Mouse (Mus musculus) brain, embryonic 14.5 days (tissue): ENCODE measurements at regions not wholly inside any gene's neighbourhood (a gene's known extent, or its start where the extent isn't known, plus 50 kb on each side); places are given as distances from the start of the nearest gene placed in this dataset.

Experiments
- CTCF ChIP-seq: fragments of 200-500 bp; IDR thresholded peaks from 2 replicates; pipeline ENCODE4 v1.5.1; 2012; ENCODE audit warnings: inconsistent platforms, mild to moderate bottlenecking, moderate library complexity, borderline replicate concordance; ENCODE audit not compliant: insufficient read depth, insufficient read length; ENCODE audit errors: extremely low read depth
- POLR2A ChIP-seq: fragments of 200-500 bp; IDR thresholded peaks from 2 replicates; pipeline ENCODE4 v1.6.1; 2012; ENCODE audit warnings: mild to moderate bottlenecking, inconsistent platforms, borderline replicate concordance; ENCODE audit not compliant: poor library complexity, insufficient read depth, insufficient read length, severe bottlenecking; ENCODE audit errors: extremely low read depth

GRCm38 (mm10) chrX:142600782-142601181, 80.4 kb upstream of the Tmem164 start:
- TF ChIP-seq POLR2A (no peak), CTCF (no peak)
